Mouse (Mus musculus) limb, embryonic 14.5 days (tissue): ENCODE measurements at regions not wholly inside any gene's neighbourhood (a gene's known extent, or its start where the extent isn't known, plus 50 kb on each side); places are given as distances from the start of the nearest gene placed in this dataset.
A peak's percentile ranks its signal among the peaks of the same experiment; 100 is the strongest.

Experiments
- ATAC-seq: fragments of 200-750 bp; cut with Nextera tagmentation; 2 replicates; pipeline ENCODE4 v1.8.0; 2017; ENCODE audit warnings: low read depth, moderate number of reproducible peaks, moderate TSS enrichment; ENCODE audit not compliant: low FRiP score
- DNase-seq: peaks from one replicate; pipeline ENCODE4 v3.0.0-alpha.2; 2015; ENCODE audit warnings: low spot score
- H3K27ac ChIP-seq: fragments of 300-500 bp; sonication (generic); replicated peaks from 2 replicates; pipeline ENCODE4 v1.5.1; 2014; ENCODE audit warnings: low read depth, mild to moderate bottlenecking, low read length, moderate library complexity, mixed read lengths
- H3K27me3 ChIP-seq: fragments of 300-500 bp; sonication (generic); 2 replicates; pipeline ENCODE4 v1.6.1; 2014; ENCODE audit warnings: low read length, mixed read lengths; ENCODE audit not compliant: control insufficient read depth, insufficient read depth
- H3K36me3 ChIP-seq: fragments of 300-500 bp; sonication (generic); 2 replicates; pipeline ENCODE4 v1.6.1; 2014; ENCODE audit warnings: mild to moderate bottlenecking, low read length, moderate library complexity, mixed read lengths; ENCODE audit not compliant: control insufficient read depth, insufficient read depth
- H3K4me1 ChIP-seq: fragments of 300-500 bp; sonication (generic); 2 replicates; pipeline ENCODE4 v1.6.1; 2014; ENCODE audit warnings: antibody characterized with exemption, low read length, mixed read lengths; ENCODE audit not compliant: control insufficient read depth, insufficient read depth
- H3K4me2 ChIP-seq: fragments of 300-500 bp; sonication (generic); replicated peaks from 2 replicates; pipeline ENCODE4 v1.6.1; 2014; ENCODE audit warnings: low read depth, mild to moderate bottlenecking, low read length, moderate library complexity; ENCODE audit not compliant: severe bottlenecking
- H3K4me3 ChIP-seq: fragments of 300-500 bp; sonication (generic); replicated peaks from 2 replicates; pipeline ENCODE4 v1.5.1; 2014; ENCODE audit warnings: low read length
- H3K9ac ChIP-seq: fragments of 300-500 bp; sonication (generic); 2 replicates; pipeline ENCODE4 v1.6.1; 2014; ENCODE audit warnings: mild to moderate bottlenecking, low read depth, low read length, moderate library complexity; ENCODE audit not compliant: severe bottlenecking
- H3K9me3 ChIP-seq: fragments of 300-500 bp; sonication (generic); 2 replicates; pipeline ENCODE4 v1.6.1; 2016; ENCODE audit warnings: low read length; ENCODE audit not compliant: control insufficient read depth
- POLR2A ChIP-seq: fragments of 200-500 bp; IDR thresholded peaks from 2 replicates; pipeline ENCODE4 v1.8.0; 2012; ENCODE audit warnings: inconsistent platforms, mild to moderate bottlenecking, moderate library complexity, borderline replicate concordance; ENCODE audit not compliant: insufficient read depth, insufficient read length; ENCODE audit errors: extremely low read depth
- WGBS: fragments of 180-500 bp; shearing (Covaris S2); extraction: QIAGEN DNeasy Blood & Tissue Kit; methylation state at CpG from one replicate; pipeline ENCODE4 v1.1.7; 2014; 5-methylcytosine and 5-hydroxymethylcytosine counted together

- WGBS = 68% methylated on average over 16 of the region's 16 CpGs
- no peak overlapping the region for H3K4me3 ChIP-seq
These were observed 213.9 kb downstream of the Dok5 start for GRCm38 (mm10) chr2:170945401-170946105.

DNA sequence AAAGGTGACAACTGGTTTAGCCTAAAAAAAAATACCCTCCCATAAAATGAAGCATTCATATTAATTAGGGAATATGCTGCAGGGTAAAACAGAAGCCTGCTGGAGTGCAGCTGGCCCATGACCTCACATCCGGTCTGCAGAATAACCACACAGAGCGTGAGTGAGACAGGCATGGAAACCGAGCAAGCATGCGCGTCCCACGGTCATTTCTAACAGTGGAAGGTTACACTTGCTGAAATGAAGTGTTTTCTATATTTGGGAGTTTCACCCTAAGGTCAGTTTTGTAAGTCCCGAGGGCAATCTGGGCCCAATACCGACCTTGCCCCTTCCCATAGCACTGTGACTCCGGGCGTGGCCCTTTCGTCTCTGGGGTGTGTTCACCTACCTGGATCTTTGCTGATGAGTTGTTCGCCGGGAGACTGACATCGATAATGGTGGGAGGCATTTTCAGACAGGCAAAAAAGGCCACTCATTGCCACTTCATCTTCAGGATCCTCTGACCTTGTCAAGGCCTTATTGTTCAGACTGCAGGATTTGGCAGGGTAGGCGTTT is 214.6 kb downstream of the Dok5 start:
- no peaks in the 10 kb centered on the region for H3K27me3 ChIP-seq
- H3K4me2 ChIP-seq = 0 out of 2 replicates have a peak overlapping the region, but pooled peaks have one; percentile 2
- ATAC-seq = no peak

More at GRCm38 (mm10) chr2:170945401-170946105, 213.9 kb downstream of the Dok5 start:
- Histone ChIP-seq H3K9me3 (no peaks in the 10 kb centered on the region), H3K27ac (no peak overlapping the region), H3K4me2 (0 out of 2 replicates have a peak overlapping the region, but pooled peaks have one; percentile 2), H3K27me3 (no peaks in the 10 kb centered on the region), H3K9ac (no peak overlapping the region), H3K36me3 (no peaks in the 10 kb centered on the region), H3K4me1 (peaks cover 2% of the 10 kb centered on the region; the same call in 1 of the 2 replicates)
- DNase-seq (no peak), ATAC-seq (no peak)
- no peak for TF ChIP-seq POLR2A

DNA sequence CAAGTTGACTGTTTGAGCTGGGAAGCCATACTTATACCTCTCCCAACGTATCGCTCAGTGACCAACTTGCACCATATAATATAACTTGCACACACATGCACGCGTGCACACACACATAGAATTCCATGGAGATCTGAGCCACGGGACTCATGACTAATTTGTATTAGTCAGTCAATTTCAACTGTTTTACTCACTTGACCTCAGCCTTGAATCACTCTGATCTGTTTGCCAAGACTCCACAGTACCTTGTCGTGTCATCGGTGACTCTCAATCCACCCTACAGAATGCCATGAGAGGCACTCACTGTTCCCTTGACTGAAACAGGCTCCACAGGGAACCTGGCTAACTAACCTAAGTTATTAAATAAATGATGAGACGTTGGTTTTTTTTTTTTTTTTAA is 215.6 kb downstream of the Dok5 start:
- no peak for TF ChIP-seq POLR2A
- H3K9ac ChIP-seq = no peak overlapping the region
- WGBS = 91% methylated on average over 8 of the region's 8 CpGs
- H3K9me3 ChIP-seq = no peaks in the 10 kb centered on the region
- no peaks in the 10 kb centered on the region for H3K36me3 ChIP-seq
- no peak for DNase-seq
- ATAC-seq = no peak
- H3K4me1 ChIP-seq = no peaks in the 10 kb centered on the region
- H3K27ac ChIP-seq = no peak overlapping the region
- H3K4me3 ChIP-seq = no peak overlapping the region
- no peaks in the 10 kb centered on the region for H3K27me3 ChIP-seq
- H3K4me2 ChIP-seq = no peak overlapping the region

More for the DNA sequence above, 214.6 kb downstream of the Dok5 start:
- Histone ChIP-seq H3K9me3 (no peaks in the 10 kb centered on the region), H3K27ac (no peak overlapping the region), H3K4me1 (no peaks in the 10 kb centered on the region), H3K4me3 (no peak overlapping the region), H3K36me3 (no peaks in the 10 kb centered on the region), H3K9ac (no peak overlapping the region)
- no peak for DNase-seq
- WGBS = 77% methylated on average over 15 of the region's 15 CpGs
- TF ChIP-seq POLR2A = no peak

DNA sequence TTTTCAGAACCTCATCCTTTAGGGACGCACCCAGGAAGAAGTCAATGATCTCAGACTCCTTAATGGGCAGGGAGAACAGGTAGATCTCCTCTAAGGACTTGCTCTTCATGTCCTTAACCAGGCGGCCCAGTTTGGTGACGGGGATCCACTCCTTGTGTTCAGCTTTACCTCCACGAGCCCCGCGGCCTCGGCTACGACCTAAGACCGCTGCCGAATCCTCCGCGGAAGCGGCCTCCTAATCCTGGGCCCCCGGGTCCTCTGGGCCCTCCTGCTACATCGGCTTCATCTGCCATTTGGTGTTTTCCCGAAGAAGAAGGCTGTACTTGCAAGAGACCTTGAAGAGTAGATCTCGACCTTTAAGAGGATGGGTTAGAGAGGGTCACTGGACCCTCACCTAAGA is 223.0 kb downstream of the Dok5 start:
- no peak for TF ChIP-seq POLR2A
- Histone ChIP-seq H3K27me3 (no peaks in the 10 kb centered on the region), H3K4me2 (no peak overlapping the region), H3K9ac (no peak overlapping the region), H3K27ac (no peak overlapping the region), H3K9me3 (no peaks in the 10 kb centered on the region), H3K4me3 (no peak overlapping the region), H3K4me1 (no peaks in the 10 kb centered on the region), H3K36me3 (no peaks in the 10 kb centered on the region)
- WGBS = 90% methylated on average over 16 of the region's 17 CpGs
- DNase-seq = no peak
- ATAC-seq = no peak

- no peaks in the 10 kb centered on the region for H3K4me1 ChIP-seq
- no peak overlapping the region for H3K4me2 ChIP-seq
- H3K27me3 ChIP-seq = no peaks in the 10 kb centered on the region
- no peak overlapping the region for H3K4me3 ChIP-seq
- WGBS = 78% methylated on average over 3 of the region's 3 CpGs
- no peak overlapping the region for H3K27ac ChIP-seq
- H3K9ac ChIP-seq = no peak overlapping the region
- TF ChIP-seq POLR2A = no peak
- DNase-seq (no peak), ATAC-seq (no peak)
- no peaks in the 10 kb centered on the region for H3K36me3 ChIP-seq
- no peaks in the 10 kb centered on the region for H3K9me3 ChIP-seq
These were observed 225.2 kb downstream of the Dok5 start for GRCm38 (mm10) chr2:170956766-170957165.
